In genomic region chr11:75189713-75190370, GRCm38 (mm10) we compare ENCODE assay signal across 7 mouse cellular contexts. TPM values are rescaled to one million over a fixed set of nuclear protein-coding genes. Genes with fewer than 3 reads are reported as not detected.
DNase-seq lines count a peak whose midpoint lies in the region; ATAC-seq and TF ChIP-seq lines count a peak whose summit lies in the region.

No protein-coding gene starts in this region.

- peak overlapping the region; percentile 62 for H3K27ac ChIP-seq in liver, adult 2 months (replicated peaks; ENCODE audit: insufficient read depth, low read depth, low read length)
- H3K27ac ChIP-seq in embryonic facial prominence, embryonic 10.5 days (replicated peaks): peak overlapping the region; percentile 62
- no peak overlapping the region for H3K27ac ChIP-seq in hindbrain, embryonic 14.5 days
- peak overlapping the region; percentile 21 for H3K27ac ChIP-seq in midbrain, embryonic 14.5 days (replicated peaks; ENCODE audit: low read depth, low read length)

- H3K4me3 ChIP-seq in liver, adult 2 months (ENCODE audit: insufficient read depth, low read depth, low read length): peak overlapping the region; percentile 88
- peak overlapping the region; percentile 70 for H3K4me3 ChIP-seq in embryonic facial prominence, embryonic 10.5 days
- peak overlapping the region; percentile 73 for H3K4me3 ChIP-seq in hindbrain, embryonic 14.5 days (replicated peaks; ENCODE audit: low read length)
- H3K4me3 ChIP-seq in midbrain, embryonic 14.5 days (replicated peaks; ENCODE audit: low read depth, low read length): peak overlapping the region; percentile 74

- ATAC-seq in hindbrain, embryonic 14.5 days (ENCODE audit: low FRiP score): peak; percentile 10; the same call in 1 of the 2 replicates
- ATAC-seq in midbrain, embryonic 14.5 days (ENCODE audit: low FRiP score, low TSS enrichment): no peak

- 0 out of 2 replicates have a peak, but pooled peaks cover 7% of the 10 kb centered on the region for H3K4me1 ChIP-seq in liver, adult 2 months (ENCODE audit: control insufficient read depth, insufficient read depth, low read length)
- H3K4me1 ChIP-seq in embryonic facial prominence, embryonic 10.5 days: peaks cover 52% of the 10 kb centered on the region
- peaks cover 32% of the 10 kb centered on the region for H3K4me1 ChIP-seq in hindbrain, embryonic 14.5 days (replicated peaks; ENCODE audit: control insufficient read depth, insufficient read depth, low read length)
- H3K4me1 ChIP-seq in midbrain, embryonic 14.5 days (ENCODE audit: control insufficient read depth, insufficient read depth, low read length): peaks cover 35% of the 10 kb centered on the region

- WGBS in liver, adult 2 months: under 1% methylated on average over 22 of the region's 22 CpGs
- WGBS in embryonic facial prominence, embryonic 10.5 days: under 1% methylated on average over 22 of the region's 22 CpGs
- under 1% methylated on average over 22 of the region's 22 CpGs for WGBS in hindbrain, embryonic 14.5 days
- under 1% methylated on average over 22 of the region's 22 CpGs for WGBS in midbrain, embryonic 14.5 days

- H3K4me2 ChIP-seq in hindbrain, embryonic 14.5 days (replicated peaks): peak overlapping the region; percentile 85
- peak overlapping the region; percentile 68 for H3K4me2 ChIP-seq in midbrain, embryonic 14.5 days (ENCODE audit: low read length)

- no peak for TF ChIP-seq CTCF in liver, adult 2 months (IDR thresholded peaks at IDR 0.05; ENCODE audit: low read depth, low read length)

- H3K9me3 ChIP-seq in embryonic facial prominence, embryonic 10.5 days: no peaks in the 10 kb centered on the region
- H3K9me3 ChIP-seq in hindbrain, embryonic 14.5 days (ENCODE audit: control insufficient read depth, low read length): no peaks in the 10 kb centered on the region
- H3K9me3 ChIP-seq in midbrain, embryonic 14.5 days (ENCODE audit: control insufficient read depth, low read length): no peaks in the 10 kb centered on the region

- peaks cover 8% of the 10 kb centered on the region; the same call in 1 of the 2 replicates for H3K79me2 ChIP-seq in liver, adult 2 months (ENCODE audit: control insufficient read depth, insufficient read depth, low read length)

- no peaks in the 10 kb centered on the region for H3K36me3 ChIP-seq in liver, adult 2 months (ENCODE audit: control insufficient read depth, insufficient read depth, low read length)
- H3K36me3 ChIP-seq in embryonic facial prominence, embryonic 10.5 days (replicated peaks): peaks cover 14% of the 10 kb centered on the region
- no peaks in the 10 kb centered on the region for H3K36me3 ChIP-seq in hindbrain, embryonic 14.5 days (replicated peaks; ENCODE audit: control insufficient read depth, insufficient read depth)
- H3K36me3 ChIP-seq in midbrain, embryonic 14.5 days (ENCODE audit: control insufficient read depth, insufficient read depth, low read length): no peaks in the 10 kb centered on the region

- TF ChIP-seq POLR2A in liver, adult 2 months (IDR thresholded peaks at IDR 0.05; ENCODE audit: extremely low read depth, insufficient read depth, low read length): no peak

- peak; percentile 94 for DNase-seq in liver, adult 2 months (ENCODE audit: extremely low read depth, low read depth, low spot score)
- DNase-seq in liver: no peak
- no peak for DNase-seq in embryonic facial prominence, embryonic 10.5 days (ENCODE audit: low spot score)
- DNase-seq in hindbrain, embryonic 14.5 days (ENCODE audit: low spot score): no peak
- no peak for DNase-seq in midbrain, embryonic 14.5 days
- DNase-seq in layer of hippocampus, adult 18-20 months (ENCODE audit: low spot score in 2 of 2): no peak
- DNase-seq in embryo, embryonic 10 days (ENCODE audit: low spot score): no peak

- H3K27me3 ChIP-seq in liver, adult 2 months (ENCODE audit: control insufficient read depth, insufficient read depth, low read length): no peaks in the 10 kb centered on the region
- peaks cover 44% of the 10 kb centered on the region for H3K27me3 ChIP-seq in embryonic facial prominence, embryonic 10.5 days (replicated peaks; ENCODE audit: low read depth, poor library complexity, severe bottlenecking)
- H3K27me3 ChIP-seq in hindbrain, embryonic 14.5 days (ENCODE audit: control insufficient read depth, insufficient read depth, low read length): peaks cover 31% of the 10 kb centered on the region
- H3K27me3 ChIP-seq in midbrain, embryonic 14.5 days (ENCODE audit: control insufficient read depth, insufficient read depth, low read length): peaks cover 10% of the 10 kb centered on the region; the same call in 1 of the 2 replicates

- peak overlapping the region; percentile 76 for H3K9ac ChIP-seq in liver, adult 2 months (ENCODE audit: low read depth, low read length)
- H3K9ac ChIP-seq in hindbrain, embryonic 14.5 days: peak overlapping the region; percentile 62
- H3K9ac ChIP-seq in midbrain, embryonic 14.5 days (replicated peaks; ENCODE audit: low read length): peak overlapping the region; percentile 61

RNA-seq across cellular contexts. Expression of gene Dph1, which starts 1.2 kb away (rescaled TPM):
- total RNA-seq in liver, adult 2 months (2014; rRNA removed): 11.3 and 14.2 TPM in 2 replicates
- 49.1 and 53.5 TPM in 2 replicates for polyA plus RNA-seq in liver, adult 2 months (2012; rRNA removed)
- polyA plus RNA-seq in embryonic facial prominence, embryonic 10.5 days (2016; fragmentation: Nextera tagmentation; extraction: Ambion mirVana): 24.9 and 29.2 TPM in 2 replicates
- 13.6 and 14.4 TPM in 2 replicates for polyA plus RNA-seq in hindbrain, embryonic 14.5 days (2014; fragmentation: Nextera tagmentation; extraction: Ambion mirVana)
- polyA plus RNA-seq in midbrain, embryonic 14.5 days (2014; fragmentation: Nextera tagmentation; extraction: Ambion mirVana): 13.7 and 14.8 TPM in 2 replicates
- total RNA-seq in layer of hippocampus, adult 18-20 months (2021): 10 to 100 TPM; 33.2 to 33.9 TPM

RNA-seq across cellular contexts. Expression of gene Rtn4rl1, which starts 3.7 kb away (rescaled TPM):
- 1.3 and 2.4 TPM in 2 replicates for total RNA-seq in liver, adult 2 months (2014; rRNA removed)
- polyA plus RNA-seq in liver, adult 2 months (2012; rRNA removed): 9.5 and 10.0 TPM in 2 replicates
- 1.5 and 2.1 TPM in 2 replicates for polyA plus RNA-seq in embryonic facial prominence, embryonic 10.5 days (2016; fragmentation: Nextera tagmentation; extraction: Ambion mirVana)
- 8.5 and 10.3 TPM in 2 replicates for polyA plus RNA-seq in hindbrain, embryonic 14.5 days (2014; fragmentation: Nextera tagmentation; extraction: Ambion mirVana)
- 16.5 and 17.4 TPM in 2 replicates for polyA plus RNA-seq in midbrain, embryonic 14.5 days (2014; fragmentation: Nextera tagmentation; extraction: Ambion mirVana)
- 100 to 1,000 TPM; 109 to 117 TPM for total RNA-seq in layer of hippocampus, adult 18-20 months (2021)

RNA-seq across cellular contexts. Expression of gene Ovca2, which starts 11.2 kb away (rescaled TPM):
- 6.7 and 6.9 TPM in 2 replicates for total RNA-seq in liver, adult 2 months (2014; rRNA removed)
- 5.7 and 8.0 TPM in 2 replicates for polyA plus RNA-seq in liver, adult 2 months (2012; rRNA removed)
- 35.4 and 36.7 TPM in 2 replicates for polyA plus RNA-seq in embryonic facial prominence, embryonic 10.5 days (2016; fragmentation: Nextera tagmentation; extraction: Ambion mirVana)
- 17.4 and 20.3 TPM in 2 replicates for polyA plus RNA-seq in hindbrain, embryonic 14.5 days (2014; fragmentation: Nextera tagmentation; extraction: Ambion mirVana)
- 15.4 and 20.2 TPM in 2 replicates for polyA plus RNA-seq in midbrain, embryonic 14.5 days (2014; fragmentation: Nextera tagmentation; extraction: Ambion mirVana)
- total RNA-seq in layer of hippocampus, adult 18-20 months (2021): 10 to 100 TPM; 18.3 to 20.5 TPM

RNA-seq across cellular contexts. Expression of gene Hic1, which starts 20.5 kb away (rescaled TPM):
- 1.1 and 1.8 TPM in 2 replicates for total RNA-seq in liver, adult 2 months (2014; rRNA removed)
- 3.8 and 4.3 TPM in 2 replicates for polyA plus RNA-seq in liver, adult 2 months (2012; rRNA removed)
- 0.23 and 1.3 TPM in 2 replicates for polyA plus RNA-seq in embryonic facial prominence, embryonic 10.5 days (2016; fragmentation: Nextera tagmentation; extraction: Ambion mirVana)
- 1.9 and 2.6 TPM in 2 replicates for polyA plus RNA-seq in hindbrain, embryonic 14.5 days (2014; fragmentation: Nextera tagmentation; extraction: Ambion mirVana)
- polyA plus RNA-seq in midbrain, embryonic 14.5 days (2014; fragmentation: Nextera tagmentation; extraction: Ambion mirVana): 0.66 and 0.92 TPM in 2 replicates
- 1 to 10 TPM; 2.7 to 3.3 TPM for total RNA-seq in layer of hippocampus, adult 18-20 months (2021)
